Mouse (Mus musculus) frontal cortex, postnatal 10 days (tissue): Measurements from ENCODE around the gene Mdga1.

Experiments
- DNase-seq, 2 experiments: peaks; one replicate each; pipeline ENCODE4 v3.0.0; 2022; ENCODE audit warnings: low spot score in 2 of 2, mixed read lengths in 1 of 2

The Mdga1 gene

DNA sequence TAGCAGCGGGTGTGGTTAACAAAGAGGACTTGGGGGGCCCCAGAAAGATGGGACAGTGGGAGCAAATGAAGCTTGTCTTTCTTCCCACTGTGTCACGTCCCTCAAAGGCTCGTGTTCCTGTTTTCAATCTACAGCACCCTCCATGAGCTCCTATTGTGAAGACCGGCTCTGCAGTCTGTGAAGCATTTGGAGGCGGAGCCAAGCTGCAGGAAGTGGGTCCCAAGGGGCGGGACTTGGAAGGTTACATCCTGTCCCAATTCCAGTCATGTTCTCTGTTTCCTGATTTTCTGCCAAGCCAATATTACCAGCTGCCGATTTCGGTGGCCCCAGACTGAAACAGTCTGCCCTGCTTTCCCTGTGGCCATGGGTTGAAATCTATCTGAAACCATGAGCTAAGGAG, 11.7 kb upstream of the Mdga1 start:
- DNase-seq = no peak

DNA sequence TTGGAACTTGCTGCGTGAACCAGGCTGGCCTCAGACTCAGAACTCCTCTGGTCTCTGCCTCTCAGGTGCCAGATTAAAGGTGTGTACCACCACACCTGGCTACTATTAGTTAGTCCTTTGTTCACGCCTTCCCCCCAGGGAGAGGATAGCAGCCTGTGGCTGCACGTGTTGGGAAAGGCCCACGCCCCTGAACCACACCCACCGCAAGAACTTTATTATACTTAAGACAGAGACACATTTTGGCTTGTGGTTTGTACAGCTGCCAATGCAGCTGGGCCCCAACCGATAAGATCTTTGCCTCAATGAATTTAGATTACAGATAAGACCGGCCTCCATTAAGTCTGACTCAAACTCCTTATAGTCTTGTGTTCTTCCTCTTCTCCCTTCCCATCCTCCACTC, 10.0 kb upstream of the Mdga1 start:
- DNase-seq = no peak

DNA sequence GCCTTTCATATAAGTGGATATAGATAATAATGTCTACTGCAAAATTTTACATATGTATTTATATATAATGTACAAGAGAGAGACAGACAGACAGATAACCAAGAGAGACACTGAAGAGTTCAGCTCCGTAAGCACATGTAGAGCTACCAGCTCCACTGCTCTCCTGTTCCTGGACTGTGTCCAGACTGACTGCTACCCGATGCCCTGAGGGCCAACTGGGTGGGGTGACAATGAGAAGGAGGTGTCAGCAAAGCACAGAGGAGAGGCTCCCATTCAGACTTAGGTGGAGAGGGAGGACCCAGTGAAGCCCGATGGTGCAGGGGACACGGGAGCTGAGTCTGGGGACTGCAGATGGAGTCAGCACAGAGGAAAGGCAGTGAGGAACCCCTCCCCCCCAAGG, 9.1 kb upstream of the Mdga1 start:
- no peak for DNase-seq

DNA sequence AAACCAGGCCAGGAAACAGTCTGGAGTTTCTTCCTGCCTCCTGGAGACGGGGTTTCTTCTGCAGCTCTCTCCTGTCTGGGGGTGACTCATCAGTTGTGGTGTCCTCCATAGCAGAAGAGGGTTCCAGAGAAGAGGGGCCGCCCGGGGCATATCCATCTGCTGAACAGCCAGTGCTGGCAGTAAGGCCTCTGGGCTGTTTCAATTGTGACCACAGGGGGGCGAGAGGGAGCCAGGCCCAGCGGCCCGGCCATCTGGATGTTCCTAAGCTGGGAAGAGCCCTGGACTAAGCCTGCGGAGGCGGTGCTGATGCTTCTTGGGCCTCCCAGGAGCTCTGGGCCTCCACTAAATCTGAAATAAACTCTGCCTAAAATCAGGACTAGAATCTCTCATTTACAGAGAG, 5.8 kb upstream of the Mdga1 start:
- DNase-seq = peak; percentile 78 to 83

DNA sequence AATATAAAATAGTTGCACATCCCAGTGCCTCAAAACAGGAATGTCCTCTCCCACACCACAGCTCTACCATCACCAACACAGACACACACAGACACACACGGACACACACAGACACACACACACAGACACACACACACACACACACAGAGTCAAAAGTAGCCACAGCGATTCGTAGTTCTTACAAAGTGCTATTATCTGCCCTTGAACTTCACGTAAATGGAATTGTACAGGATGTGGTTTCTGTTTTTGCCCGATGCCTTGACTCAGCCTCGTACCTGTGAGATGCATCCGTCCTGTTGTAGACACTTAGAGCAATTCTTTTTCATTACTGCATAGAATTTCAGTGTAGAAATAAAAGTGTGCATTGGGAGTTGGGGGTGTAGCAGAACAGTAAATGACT, 3.3 kb upstream of the Mdga1 start:
- no peak for DNase-seq

DNA sequence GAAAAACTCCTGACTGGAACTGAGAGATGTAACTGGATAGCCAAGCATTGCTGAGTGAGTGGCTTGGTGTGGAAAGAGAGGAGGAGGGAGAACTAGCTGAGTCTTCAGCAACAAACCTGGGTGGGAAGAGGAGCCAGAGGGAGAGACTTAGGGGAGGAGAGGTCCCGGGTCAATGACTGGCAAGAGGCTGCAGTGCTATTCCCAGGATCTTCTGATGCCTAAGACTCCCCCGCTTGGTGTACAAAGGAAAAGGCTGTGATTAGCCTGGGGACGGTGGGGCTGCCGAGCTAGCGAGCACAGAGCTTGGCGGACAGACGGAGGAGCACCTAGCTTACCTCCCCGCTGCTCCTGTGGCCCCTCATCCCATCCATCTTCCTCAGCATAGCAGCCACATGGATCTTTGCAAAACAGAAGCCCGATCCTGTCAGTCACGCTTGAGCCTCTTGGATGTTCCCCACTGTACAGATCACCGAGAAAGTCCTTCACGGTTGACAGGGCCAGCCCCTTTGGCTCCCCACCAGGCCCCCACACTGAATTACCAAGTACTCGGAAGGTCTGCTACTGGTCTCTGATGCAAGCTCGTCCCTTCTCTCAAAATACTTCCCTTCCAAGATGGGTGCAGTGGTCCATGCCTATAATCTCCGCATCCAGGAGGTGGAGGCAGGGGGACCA, 2.0 kb upstream of the Mdga1 start:
- DNase-seq = no peak

DNA sequence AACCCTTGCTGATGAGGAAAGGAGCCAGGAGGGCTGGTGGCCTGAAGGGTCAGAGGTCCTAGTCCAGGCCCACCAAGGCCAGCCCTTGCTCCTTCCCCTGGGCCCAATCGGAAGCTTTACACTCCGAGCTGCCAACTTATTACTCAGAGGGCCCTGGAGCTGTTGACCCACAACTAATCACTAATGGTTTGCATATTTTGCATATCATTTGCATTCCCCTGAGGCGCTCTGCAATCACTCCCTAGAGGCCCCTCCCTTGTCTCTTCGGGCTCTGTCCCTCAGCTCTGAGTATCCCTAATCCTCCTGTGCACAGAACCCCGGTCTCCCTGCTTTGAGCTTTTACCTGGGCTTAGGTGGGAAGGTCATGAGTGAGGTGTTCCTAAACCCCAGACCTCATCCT, 4.4 kb downstream of the Mdga1 start:
- DNase-seq = no peak

DNA sequence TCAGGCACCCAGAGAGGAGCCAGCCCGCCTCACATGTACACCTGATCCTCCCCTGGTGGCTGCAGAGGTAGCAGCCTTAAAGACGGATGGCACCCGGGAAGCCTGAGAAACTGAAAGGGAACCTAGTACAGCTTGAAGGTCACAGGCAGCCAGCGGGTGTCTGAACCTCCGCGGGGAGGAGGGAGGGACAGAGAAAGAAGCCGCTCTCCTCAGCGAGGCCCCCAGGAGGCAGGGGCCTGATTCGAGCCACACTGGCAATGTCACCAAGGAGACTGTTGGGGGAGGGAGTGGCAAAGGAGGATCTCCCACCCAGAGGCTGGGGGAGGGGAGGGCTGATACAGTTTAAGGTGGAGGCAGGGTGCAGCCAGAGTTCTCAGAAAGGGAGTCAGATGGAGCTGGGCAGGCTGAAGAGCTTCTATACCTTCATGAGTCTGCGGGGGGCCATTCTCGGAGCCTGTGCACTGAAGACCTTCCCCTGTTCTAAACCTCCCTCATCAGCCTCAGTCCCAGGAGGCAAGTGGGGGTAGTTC, 6.1 kb downstream of the Mdga1 start:
- peak in 1 of 2 experiments; percentile 24 for DNase-seq

DNA sequence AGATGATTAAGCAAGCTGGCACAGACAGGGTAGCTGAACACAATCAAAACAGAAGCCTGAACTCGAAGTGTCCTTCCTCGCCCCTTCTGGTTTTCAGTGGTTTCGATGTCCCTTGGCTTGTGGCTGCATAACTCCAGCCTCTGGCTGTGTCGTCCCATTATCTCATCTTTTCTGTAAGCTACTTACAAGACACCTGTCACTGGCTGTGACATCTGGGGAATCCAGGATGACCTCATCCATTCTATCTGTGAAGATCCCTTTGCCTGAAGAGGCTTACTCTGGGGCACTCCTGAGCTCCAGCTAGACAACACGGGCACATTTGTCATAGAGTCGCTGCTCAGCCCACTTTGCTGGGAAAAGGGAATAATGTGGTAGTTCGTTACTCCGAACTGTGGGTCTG, 14.0 kb downstream of the Mdga1 start:
- no peak for DNase-seq

DNA sequence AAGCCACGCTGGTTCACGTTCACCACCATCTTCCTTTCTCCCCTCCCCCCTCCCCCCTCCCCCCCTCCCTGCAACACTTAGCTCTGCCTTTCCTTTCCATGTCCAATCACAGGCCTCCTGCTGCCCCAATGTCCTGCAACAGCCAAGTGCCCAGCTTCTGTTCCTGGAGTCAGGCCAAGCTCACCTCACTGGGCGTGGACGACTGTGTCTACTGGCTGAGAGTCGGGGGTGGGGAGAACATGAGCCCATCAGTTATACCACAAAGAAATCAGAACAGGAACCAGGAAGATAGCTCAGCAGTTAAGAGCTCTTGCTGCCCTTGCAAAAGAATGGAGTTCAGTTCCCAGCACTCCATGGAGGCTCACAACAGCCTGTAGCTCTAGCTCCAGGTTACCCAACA, 15.6 kb downstream of the Mdga1 start:
- DNase-seq = no peak

DNA sequence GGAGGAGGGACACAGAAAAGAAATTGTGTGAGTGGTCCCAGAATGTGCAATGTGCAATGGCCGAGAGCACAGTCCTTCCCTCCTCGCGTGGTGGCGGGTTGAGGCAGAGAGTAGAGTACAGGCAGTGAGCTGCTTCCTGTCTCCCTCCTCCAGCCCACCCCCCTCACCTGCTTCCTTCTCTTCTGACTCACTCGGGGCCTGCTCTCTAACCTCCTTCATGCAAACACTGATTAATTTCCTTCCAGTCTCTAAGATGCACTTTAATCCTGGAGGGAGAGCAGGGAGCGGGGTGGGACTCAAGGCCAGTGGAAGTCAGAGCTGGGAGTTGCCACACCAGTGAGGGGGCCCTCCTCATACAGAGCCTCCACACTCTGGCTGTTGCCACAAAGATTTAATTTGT, 18.8 kb downstream of the Mdga1 start:
- no peak for DNase-seq

DNA sequence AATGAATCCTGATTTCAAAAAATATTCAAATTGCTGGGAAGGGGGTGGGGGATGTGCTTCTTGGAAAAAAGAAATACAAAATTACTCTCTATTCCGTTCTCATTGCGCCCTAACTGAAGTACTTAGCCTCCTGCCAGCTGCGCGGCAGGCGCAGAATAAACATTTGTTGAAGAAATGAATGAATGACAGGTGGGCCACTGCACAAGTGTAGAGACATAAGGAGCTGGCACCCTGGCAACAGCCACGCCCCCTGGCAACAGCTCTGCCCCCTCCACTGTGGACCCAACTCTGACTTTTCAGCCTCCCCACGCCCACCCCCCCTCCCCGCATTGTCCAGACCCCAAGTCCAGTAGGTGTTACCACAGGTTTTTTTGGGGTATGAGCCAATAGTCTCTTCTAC, 19.3 kb downstream of the Mdga1 start:
- no peak for DNase-seq

DNA sequence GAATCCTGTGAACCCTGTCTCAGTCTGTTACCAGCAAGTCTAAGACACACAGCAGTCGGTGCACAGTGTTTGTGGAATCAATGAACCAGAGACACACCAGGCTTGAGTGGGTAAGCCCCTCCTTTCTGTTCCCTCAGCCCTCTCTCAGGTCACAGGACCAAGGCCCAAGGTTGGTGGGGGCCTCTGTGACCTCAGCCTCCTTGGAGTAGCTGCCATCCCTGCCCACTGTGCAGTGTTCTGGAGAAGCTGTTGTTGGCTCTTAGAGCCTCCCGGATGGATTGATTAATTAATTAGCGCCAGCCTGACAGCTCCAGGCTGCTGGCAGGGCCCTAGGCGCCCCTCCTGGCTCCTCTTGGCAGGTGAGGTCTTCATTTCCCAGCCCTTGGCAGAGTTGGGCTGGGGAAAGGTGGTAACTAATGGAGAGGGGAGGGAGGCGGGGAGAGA, 22.6 kb downstream of the Mdga1 start:
- DNase-seq = no peak

DNA sequence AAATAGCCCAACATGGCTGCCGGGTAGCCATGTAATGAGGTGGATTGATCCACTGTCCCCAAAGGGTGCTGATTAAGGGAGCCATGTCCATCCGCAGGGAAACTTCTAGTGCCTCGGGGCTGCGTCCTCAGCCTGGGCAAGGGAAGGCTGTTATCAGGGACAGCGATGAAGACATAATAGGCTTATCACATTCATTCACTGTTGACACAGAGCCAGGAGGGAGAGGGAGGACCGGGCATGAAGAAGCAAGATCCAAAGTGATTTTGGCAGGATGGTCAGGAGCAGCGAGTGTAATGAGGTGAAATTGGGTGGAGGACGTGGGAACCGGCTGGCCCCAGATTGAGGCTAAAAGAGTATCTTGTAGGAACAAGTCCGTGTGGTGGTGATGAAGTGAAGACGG, 25.5 kb downstream of the Mdga1 start:
- DNase-seq = no peak

DNA sequence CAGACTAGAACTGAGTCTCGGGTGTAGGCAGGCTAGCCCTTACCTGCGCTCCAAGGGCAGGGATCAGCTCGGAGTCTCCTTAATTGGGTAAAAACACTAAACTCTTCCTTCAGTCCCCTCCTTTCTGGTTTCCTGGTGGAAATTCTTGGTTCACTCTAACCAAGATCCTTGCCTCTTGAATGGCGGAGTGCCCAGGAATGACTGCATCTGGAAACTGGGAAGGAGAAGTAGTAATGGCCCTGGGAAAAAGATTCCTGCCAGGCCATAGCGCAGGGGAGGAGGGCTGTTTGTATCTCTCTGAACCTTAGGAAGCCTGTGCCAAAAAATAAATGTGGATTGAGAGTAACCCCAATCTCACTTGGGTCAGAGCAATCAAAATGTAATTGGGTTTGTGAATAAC, 30.9 kb downstream of the Mdga1 start:
- no peak for DNase-seq

DNA sequence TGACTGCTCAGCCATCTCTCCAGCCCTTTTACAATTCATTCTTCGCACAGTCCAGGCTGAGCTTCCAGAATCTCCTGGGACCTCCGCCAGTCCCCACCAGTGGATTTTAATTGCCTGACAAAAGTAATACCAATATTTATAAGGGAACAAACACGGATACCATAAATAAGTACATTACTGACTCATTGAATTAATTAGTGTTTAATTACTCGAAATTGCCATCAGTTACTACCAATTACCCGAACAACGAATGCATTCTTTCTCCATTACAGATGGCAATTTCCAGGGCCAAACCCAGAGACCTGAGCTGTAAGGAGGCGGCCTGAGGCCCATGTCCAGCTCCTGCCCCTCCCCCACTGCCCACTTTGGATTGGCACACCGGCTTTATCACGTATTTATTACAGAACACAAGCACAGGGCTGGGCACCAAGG, 32.5 kb downstream of the Mdga1 start:
- DNase-seq = no peak

DNA sequence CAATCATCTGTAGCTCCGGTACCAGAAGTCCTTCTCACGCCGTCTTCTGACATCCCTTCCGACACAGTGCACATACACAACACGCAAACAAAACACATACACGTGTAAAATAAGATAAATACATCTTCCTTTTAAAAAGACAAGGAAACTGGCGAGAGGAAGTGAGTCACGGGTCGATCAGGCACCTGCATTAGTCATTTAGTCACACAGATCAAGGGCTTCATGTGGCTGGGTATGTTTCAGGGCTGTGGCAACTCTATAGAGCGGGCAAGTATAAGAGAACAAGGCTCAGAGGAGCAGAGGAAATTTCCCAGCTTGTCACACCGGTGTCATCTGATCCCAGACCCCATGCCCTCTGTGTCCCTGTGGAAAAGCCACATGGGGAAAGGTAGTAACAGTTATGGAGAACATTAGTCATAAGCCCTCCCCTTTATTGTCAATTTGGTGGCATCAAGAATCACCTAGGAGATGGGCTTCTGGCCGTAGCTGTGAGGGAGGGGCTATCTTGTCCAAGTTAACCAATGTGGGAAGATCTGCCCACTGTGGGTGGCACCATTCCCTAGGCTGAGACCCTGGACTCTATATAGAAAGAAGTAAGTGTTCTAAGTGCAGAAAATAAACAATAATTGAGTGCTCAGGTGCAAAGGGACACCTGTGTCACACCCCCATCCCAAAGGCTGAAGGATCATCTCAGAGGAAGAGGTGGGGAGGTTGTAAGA, 35.6 kb downstream of the Mdga1 start:
- DNase-seq = no peak

DNA sequence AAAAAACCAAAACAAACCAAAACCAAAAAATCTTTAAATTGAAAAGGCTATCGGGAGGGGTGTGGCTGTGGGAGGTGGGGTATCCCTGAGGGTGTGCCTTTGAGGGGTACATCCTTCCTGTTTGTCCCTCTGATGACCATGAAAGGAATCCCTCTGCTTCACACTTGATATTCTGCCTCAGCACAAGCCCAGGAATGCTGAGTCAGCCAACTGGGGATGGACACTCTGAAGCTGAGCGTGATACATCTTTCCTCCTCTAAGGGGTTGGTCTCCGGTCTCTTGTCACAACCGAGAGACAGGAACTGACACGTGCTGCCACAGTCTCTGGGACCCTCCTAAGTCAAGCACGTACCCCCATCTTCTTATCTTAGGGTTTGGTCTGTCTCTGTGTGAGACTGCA, 37.1 kb downstream of the Mdga1 start:
- DNase-seq = no peak

DNA sequence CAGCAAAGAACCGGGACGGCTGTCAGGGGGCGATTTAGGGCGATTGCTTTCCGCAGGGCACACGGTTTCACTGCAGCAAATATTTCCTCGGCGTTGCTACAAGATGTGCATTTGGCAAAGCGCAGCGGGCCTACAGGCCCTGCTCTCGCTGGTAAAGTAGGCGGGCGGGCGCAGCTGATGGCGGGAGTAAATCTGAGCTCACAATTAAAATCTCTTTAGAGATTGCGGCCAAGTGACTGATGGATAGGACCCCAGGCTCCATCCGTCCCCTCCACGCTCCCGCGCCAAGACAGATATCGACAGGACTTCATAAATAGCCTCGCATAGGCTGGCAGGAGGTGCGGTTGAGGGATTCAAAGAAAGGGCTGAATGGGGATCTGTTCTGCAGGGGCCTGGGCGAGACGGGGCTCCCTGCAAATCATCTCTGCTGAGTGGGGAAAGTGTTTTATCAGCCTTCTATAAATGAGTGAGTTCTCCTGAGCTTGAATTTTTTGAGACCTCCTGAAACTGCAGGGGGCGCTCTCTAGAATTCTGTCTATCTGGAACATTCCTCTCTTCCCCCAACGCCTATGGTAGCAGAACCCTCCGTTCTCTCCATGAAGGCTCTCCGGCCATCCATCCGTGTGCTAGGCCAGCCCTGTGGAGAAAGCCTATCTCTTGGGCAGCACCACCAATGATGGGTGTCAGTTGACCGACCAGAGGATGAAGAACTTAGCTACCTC, 38.5 kb downstream of the Mdga1 start:
- DNase-seq = no peak

DNA sequence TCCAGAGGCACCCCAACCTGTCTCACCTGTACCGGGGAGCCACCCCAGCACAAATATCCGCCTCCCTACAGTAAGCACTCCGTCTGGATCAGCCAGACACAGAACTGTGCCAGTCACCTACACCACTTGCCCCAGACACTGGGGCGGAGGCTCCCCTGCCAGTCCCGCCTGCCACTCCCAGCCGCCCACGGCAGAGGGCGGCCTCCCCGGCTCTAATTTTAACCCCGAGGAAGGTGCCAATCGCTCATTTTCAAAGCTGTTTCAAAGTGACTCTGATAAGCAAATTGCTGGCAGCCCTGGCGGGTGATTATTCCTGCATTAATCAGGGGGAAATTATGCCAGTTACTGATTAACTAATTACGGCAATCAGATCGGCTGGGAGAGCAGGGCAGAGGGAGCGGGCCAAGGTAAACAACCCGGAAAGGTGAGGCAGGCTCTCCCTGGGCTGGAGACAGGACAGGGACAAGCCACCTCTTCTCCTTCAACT, 41.1 kb downstream of the Mdga1 start:
- DNase-seq = peak in 1 of 2 experiments; percentile 28

DNA sequence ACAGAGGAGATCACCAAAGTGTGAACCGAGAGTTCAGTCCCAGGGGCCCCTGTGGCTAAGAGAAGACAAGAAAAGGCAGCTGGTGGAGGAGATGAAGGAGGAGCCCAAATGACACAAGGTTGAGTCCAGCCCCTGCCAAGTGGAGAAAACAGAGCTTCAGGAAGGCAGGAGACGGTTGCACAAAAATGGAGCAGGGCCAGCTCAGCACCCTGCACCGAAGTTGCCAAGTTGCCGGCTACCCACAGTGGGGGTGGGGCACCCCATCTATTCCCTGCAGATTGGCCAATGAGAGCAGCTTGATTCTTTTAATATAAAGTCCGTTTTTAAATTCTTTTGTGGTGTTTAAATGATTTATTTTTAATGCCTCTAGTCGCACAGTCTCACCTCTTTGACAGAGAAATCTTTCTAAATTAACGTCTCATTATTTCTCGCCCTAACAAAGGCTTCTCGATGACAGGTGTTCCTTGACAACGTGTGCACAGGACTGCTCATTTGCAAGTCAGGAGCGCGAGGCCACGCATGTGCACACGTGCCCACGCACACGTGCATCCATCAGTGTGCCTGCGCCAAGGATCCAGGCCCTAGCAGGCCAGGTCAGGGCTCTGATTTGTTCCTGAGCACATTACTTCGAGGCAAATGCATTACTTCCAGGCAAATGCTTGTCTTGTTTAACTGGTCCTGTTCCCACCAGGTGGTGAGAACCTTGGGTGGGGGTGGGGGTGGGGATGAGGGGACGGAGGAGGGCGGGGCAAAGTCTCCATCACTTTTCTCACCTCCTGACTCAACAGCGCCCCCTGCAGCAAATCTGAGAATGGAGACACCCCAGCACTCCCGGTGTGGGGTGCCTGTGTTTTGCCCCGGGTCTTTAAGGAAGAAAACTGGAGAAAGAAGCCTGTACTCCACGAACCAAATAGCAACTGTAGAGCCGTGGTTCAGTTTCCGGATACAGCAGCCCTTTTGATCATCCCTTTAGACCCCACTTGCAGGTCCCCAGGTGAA, 44.0 kb downstream of the Mdga1 start:
- DNase-seq = no peak
